Mouse (Mus musculus): Measurements from ENCODE around the gene Bach1.

GRCm38 (mm10) chr16:87719688-87720283, 21.0 kb downstream of the Bach1 start:
- TF ChIP-seq CTCF (IDR thresholded peaks at IDR 0.05) (no peak), EP300 (IDR thresholded peaks at IDR 0.05) (no peak)
